Mouse (Mus musculus) spleen, postnatal 14 days (tissue): ENCODE data around the gene Prkar1a.

Experiments
- DNase-seq, 2 experiments: peaks; one replicate each; pipeline ENCODE4 v3.0.0; 2021 to 2022; ENCODE audit warnings: low spot score in 2 of 2

Prkar1a gene

GRCm38 (mm10) chr11:109672881-109673739 lies 23.9 kb downstream of the Prkar1a start:
- DNase-seq, result no peak

- no peak for DNase-seq
Measured at GRCm38 (mm10) chr11:109673741-109674140, 24.5 kb downstream of the Prkar1a start.

GRCm38 (mm10) chr11:109674542-109674941 lies 25.3 kb downstream of the Prkar1a start:
- no peak for DNase-seq

- DNase-seq, result no peak
Measured at GRCm38 (mm10) chr11:109675208-109675607, 26.0 kb downstream of the Prkar1a start.

GRCm38 (mm10) chr11:109675771-109676170 lies 26.6 kb downstream of the Prkar1a start:
- no peak for DNase-seq

- DNase-seq, result no peak
Measured at GRCm38 (mm10) chr11:109676621-109677373, 27.6 kb downstream of the Prkar1a start.

- DNase-seq, result no peak
Measured at GRCm38 (mm10) chr11:109678291-109678690, 29.1 kb downstream of the Prkar1a start.

GRCm38 (mm10) chr11:109680934-109681333 lies 31.7 kb downstream of the Prkar1a start:
- DNase-seq, result no peak

- DNase-seq, result no peak
Measured at GRCm38 (mm10) chr11:109681556-109681955, 32.4 kb downstream of the Prkar1a start.

GRCm38 (mm10) chr11:109682221-109682620 lies 33.0 kb downstream of the Prkar1a start:
- no peak for DNase-seq

GRCm38 (mm10) chr11:109689539-109689938 lies 40.3 kb downstream of the Prkar1a start:
- no peak for DNase-seq

- DNase-seq, result no peak
Measured at GRCm38 (mm10) chr11:109692737-109693136, 43.5 kb downstream of the Prkar1a start.

GRCm38 (mm10) chr11:109696519-109696918 lies 47.3 kb downstream of the Prkar1a start:
- no peak for DNase-seq

GRCm38 (mm10) chr11:109697089-109697643 lies 48.0 kb downstream of the Prkar1a start:
- no peak for DNase-seq

GRCm38 (mm10) chr11:109698740-109699139 lies 49.5 kb downstream of the Prkar1a start:
- no peak for DNase-seq

GRCm38 (mm10) chr11:109699784-109700183 lies 50.6 kb downstream of the Prkar1a start:
- DNase-seq, result no peak

GRCm38 (mm10) chr11:109700761-109701160 lies 51.6 kb downstream of the Prkar1a start:
- DNase-seq, result no peak

GRCm38 (mm10) chr11:109702031-109702815 lies 53.0 kb downstream of the Prkar1a start:
- no peak for DNase-seq

- DNase-seq, result no peak
Measured at GRCm38 (mm10) chr11:109703845-109704244, 54.6 kb downstream of the Prkar1a start.

GRCm38 (mm10) chr11:109704311-109705205 lies 55.4 kb downstream of the Prkar1a start:
- DNase-seq, result no peak
